Mouse (Mus musculus): ENCODE measurements at regions not wholly inside any gene's neighbourhood (a gene's known extent, or its start where the extent isn't known, plus 50 kb on each side); places are given as distances from the start of the nearest gene placed in this dataset.
"Not testable (repeated sequence)": the region's sequence is repeated elsewhere in the genome, so short reads cannot be mapped to it uniquely, and the experiment has no call there.

DNA sequence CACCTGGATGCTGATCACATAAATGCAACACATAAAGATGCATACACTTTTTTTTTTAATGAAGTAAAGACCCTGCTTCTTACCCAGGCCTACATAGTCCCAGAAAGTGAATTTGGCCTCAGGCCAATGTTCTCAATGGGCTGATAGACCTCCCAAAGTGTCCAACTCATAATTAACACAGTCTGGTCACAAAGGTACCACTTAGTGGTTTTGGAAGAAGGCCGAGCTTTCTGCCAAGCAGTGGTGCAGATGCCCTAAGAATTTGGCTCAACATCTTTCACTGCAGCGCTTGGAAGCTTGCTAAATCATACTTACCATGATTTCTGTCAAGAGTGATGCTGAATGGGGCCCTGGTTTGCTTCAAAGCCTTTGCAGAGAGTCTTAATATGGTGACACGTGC is 706.4 kb upstream of the Rag2 start:
- no peak for DNase-seq (ENCODE audit: low read depth, low spot score)

DNA sequence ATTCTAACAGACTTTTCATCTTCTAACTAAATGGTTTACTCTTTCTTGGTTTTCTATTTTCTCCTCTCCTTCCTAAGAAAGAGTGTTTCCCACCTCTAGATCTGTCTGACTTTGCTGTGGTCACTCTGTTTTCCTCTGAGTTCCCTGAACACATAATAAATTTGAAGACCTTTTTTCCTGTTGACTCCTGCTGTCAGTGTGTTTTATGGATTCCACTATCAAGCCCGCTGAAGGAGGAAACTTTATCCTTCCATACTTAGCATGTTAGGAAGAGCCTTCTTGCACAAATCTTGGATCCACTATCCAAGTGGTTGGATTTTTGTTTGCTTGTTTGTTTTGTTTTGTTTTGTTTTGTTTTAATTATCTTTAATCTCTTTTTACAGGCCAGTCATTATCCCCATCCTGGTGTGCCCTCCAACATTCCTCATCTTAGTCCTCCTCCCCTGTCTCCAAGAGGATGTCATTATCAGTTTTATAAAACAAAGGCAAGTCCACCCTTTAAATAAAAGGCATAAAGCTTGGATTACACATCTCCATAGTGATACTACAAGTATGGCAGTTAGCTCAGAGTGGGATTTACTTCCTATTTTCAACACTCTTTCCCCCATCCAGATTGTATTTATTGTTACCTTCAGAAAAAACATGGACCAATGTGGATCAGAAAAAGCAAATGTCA is 704.8 kb upstream of the Rag2 start:
- DNase-seq (ENCODE audit: low read depth, low spot score), result no peak

DNA sequence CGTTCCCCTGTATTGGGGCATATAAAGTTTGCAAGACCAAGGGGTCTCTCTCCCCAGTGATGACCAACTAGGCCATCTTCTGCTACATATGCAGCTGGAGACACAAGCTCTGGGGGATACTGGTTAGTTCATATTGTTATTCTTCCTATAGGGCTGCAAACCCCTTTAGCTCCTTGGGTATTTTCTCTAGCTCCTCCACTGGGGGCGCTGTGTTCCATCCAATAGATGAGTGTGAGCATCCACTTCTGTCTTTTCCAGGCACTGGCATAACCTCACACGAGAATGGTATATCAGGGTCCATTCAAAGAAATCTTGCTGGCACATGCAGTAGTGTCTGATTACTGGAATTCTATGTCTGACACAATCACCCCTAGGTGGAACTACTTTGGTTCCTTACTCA is 675.9 kb upstream of the Rag2 start:
- DNase-seq (ENCODE audit: low read depth, low spot score), result not testable (repeated sequence)

DNA sequence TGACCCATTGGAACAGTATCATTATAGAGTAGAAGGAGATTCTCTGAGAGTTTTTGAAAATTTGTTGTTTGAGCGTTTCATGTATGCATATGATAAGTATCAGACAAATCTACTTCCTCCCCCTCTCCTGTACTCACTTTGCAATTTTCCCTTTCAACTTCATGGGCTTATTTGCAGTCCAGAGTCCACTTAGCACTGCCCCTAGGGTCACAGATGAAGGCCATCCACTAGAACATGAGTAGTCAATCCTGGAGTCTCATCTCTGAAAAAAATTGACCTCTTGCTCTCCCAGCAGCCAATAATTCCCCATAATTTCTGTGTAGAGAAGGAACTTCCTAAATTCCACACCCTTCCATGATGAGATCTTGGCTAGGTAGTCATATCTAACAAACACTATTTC is 665.1 kb upstream of the Rag2 start:
- no peak for DNase-seq (ENCODE audit: low read depth, low spot score)

DNA sequence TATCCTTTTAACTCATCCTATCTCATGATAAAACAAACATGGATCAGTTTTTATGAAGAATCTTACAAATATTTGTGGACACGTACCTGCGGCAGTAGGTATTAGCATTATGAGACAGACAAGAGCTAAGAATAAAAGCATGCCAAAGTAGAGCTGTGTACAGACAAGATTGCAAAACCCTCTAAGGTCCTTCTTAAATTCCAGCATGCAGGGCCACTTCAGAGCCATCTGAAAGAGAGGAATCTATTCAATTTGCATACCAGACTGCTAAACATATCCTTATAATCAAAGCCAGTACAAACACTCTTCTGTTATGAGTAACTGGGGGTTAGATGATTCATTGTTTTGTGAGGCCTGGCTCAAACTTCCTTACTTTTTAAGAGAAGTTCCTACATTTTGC is 659.9 kb upstream of the Rag2 start:
- no peak for DNase-seq (ENCODE audit: low read depth, low spot score)

DNA sequence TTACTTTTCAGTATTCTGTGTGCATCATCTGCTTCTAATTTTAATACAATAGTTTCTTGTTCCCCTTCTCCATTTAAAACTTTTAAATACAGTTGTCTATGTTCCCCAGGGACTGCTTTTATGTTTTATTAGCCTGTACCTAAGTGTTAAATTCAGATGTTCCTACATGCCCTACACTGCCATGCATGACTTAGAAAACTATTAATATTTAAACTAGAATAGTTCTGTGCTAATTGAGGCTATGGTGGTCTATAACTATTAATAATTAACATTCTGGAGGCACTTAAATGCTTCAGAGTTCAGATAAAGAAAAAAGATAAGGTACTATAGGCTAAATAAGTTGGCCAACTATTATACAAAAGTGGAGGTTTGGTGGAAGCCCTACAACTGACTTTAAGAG is 647.3 kb upstream of the Rag2 start:
- DNase-seq (ENCODE audit: low read depth, low spot score), result no peak

DNA sequence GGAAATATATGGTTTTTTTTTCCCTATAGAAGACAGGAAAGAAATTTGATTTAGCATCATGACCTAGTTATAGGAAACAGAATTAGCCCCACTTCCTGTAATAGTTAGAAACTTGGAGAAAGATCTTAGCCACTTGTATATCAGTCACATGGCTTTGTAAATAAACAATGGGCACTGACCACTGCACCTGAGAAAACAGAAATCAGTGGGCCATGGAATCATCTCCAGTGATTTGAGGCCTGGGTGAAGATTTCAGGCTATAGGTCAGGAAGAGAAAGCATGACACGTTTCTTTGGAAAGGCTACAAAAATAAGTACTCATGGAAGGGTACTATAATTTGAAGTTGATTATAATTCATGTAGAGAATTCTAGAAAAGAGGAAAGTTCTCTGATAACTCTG is 642.2 kb upstream of the Rag2 start:
- no peak for DNase-seq (ENCODE audit: low read depth, low spot score)

DNA sequence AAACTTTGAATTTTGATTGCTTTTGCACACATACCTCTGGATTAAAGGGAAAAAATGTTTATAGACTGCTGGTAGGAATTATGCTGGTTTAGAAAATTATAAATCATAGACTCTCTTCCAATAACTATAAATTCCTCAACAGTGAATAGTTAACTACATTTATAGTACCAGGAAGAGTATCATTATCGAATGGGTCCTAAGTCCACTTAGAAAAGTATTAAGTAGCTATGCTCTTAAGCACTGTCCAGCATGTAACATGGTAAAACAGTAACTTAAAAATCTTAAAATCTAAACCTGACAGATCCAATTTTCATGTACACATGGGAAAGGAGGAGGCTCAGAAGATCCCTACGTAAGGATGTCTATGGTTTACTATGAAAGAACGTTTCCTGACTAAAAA is 609.2 kb upstream of the Rag2 start:
- no peak for DNase-seq (ENCODE audit: low read depth, low spot score)

DNA sequence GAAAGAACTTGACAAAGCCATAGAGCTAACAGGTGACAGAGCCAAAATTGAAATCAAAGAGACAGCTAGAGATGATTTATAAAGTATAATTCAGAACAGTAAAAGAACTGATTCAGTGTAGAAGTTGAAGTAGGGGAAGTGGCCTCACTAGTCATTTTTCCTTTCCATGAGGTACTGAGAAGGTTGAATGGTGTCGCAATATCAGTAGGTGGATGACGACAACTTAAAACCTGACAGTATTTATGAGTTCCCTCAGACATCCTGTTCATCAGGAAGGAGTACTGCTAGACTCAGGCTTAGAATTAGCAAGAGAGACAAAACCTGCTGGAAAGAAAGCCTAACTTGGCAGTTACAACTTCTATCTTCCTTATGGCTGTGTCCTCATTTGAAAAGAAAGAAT is 605.1 kb upstream of the Rag2 start:
- DNase-seq (ENCODE audit: low read depth, low spot score), result no peak

DNA sequence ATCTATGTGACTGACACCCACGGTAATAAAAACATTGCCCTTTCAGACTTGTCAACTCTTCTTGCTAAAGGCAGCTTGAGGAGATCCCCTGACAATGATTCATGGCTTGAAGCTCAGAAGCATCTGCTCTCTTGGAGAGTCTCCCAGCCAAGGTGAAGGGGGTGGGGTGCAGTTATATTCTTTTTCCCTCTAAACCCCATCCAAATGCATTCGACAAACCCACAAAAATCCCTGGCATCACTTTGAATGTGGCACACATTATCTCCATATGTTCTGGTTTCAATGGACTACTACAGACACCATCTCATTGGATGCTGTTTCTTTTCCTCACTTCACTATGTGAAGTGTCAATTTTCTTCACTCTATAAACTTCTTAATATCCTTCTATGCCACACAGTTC is 603.0 kb upstream of the Rag2 start:
- peak; percentile 22 for DNase-seq (ENCODE audit: low read depth, low spot score)

DNA sequence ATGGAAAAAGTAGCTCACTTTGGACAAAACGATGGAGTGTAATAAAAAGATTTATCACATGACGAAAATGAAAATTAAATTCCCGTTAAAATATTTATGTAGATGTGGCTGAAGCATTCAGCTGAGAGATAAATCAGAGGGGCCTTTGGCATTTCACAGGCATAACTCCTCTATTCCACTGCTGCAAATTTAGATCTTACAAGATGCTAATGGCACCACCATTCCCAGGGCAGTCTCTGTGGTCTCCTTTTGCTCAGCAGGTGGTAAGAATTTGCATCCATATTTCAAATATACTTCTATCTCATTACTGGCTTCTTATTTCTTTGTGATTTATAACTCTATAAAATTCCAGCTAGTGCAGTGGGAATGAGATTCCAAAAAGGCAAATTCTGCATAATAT is 581.5 kb upstream of the Rag2 start:
- DNase-seq (ENCODE audit: low read depth, low spot score), result no peak

DNA sequence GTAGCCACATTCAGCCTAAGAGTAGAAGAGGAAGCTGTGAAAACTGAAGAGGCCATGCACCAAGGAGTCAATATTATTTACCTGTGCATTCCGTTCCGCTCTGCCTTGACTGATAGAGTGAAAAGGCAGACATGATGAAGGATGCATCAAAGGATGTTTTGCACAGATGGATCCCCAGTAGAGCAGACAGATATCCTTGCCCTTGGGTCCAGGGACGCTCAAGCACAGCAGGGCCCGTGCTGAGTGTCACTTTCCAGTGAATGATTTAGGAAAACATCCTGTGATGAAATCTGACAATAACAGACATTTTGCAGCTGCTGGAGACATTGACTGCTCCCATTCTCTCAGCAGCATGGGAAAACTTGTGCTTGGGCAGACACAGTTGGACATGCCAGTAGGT is 561.6 kb upstream of the Rag2 start:
- no peak for DNase-seq (ENCODE audit: low read depth, low spot score)

DNA sequence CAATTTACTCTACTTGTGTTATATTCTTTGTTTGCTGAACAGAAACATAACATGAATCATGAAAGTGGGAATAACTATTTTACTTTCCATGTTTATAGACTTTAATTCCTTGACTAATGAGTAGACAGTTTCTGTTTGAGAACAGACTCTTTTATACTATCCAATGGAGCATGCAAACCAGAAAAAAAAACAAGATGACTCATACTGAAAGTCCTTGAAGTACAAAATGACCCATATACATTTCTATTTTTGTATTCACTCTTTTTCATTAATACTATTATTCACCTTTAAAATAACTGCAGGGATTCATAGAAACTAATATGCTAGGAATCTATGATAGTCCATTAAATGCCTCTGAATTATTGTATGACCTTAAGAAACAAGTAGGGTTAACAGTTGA is 549.5 kb upstream of the Rag2 start:
- no peak for DNase-seq (ENCODE audit: low read depth, low spot score)

DNA sequence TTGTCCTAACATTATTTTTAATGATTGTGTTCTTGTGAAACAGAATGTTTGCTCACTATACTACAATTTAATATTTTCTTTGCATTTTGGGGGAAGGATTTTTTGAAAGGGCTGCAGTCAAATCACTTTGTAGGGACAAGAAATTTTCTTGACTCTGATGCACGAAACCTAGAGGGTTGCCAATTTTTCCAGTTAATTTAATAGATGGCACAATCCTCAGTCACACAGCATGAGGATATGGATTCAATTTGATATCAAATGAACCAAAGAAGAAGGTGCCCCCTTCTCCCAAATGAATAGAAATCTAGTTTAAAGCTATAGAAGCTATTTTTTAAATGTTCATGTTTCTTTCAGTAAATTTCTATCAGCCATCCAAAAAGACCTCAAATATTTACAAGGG is 544.3 kb upstream of the Rag2 start:
- DNase-seq (ENCODE audit: low read depth, low spot score), result no peak

DNA sequence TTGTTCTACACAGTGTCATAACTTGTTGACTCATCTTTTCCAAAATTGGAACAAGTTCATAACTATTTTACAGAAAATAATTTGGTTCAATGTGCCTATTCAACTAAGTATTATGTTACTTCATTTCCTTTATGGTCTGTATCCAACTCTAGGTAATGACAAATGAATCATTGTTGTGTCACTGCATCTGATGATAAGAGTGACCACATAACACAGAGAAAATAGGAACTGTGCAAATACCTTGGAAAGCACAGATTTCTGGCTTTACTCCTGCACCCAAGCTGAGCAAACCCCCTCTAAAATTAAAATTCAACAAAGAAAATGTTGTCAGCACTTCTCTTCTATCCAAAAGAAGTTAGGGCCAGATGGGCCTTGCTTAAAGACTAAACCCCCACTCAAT is 540.7 kb upstream of the Rag2 start:
- no peak for DNase-seq (ENCODE audit: low read depth, low spot score)

DNA sequence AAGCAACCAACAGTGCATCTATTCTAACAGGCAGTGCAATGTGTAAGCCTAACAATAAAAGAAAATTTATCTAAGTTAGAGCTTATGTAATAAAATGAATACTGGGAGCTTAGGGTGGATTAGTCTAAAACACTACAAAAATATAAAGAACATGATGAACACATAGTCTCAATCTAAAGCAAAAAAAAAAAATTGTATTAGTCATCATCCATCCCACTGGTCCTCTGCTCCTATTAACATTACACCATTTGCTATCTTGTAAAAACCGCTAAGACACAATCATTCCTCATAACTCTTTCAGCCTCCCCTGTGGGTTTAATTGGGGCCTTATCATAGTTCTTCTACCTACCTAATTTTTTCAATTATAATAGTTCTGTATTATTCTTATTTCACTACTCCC is 539.9 kb upstream of the Rag2 start:
- DNase-seq (ENCODE audit: low read depth, low spot score), result no peak

DNA sequence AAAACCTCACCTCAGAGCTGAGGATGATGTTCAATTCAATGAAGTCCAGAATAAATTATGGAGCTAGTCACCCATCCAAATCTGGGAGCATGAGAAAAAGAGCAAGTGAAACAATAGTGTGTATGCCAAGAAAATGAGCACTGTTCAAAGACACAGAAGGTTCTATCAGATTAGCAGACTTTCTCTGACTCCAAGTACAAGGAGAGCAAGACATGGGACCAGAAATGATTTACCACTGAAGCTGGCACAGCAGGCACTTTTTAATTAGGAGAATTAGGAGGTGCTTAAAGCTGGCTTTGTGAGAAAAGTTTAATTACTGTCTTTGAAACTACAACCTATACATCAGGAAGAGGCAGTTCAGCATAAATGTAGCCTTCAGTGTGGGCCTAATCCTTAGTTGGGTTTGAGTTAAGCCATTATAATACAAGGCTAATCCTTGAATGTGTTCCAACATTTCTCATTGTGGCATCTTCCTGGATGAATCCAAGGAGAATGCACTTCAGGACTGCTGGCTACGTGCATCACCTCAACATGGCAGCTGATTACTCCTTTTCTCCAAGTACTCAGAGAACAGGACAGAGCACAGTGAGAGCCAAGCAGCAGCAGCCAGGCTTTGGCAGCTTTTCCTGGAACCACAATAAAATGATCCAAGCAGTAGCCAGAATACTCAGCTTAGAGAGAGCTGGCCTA is 517.2 kb upstream of the Rag2 start:
- no peak for DNase-seq (ENCODE audit: low read depth, low spot score)

DNA sequence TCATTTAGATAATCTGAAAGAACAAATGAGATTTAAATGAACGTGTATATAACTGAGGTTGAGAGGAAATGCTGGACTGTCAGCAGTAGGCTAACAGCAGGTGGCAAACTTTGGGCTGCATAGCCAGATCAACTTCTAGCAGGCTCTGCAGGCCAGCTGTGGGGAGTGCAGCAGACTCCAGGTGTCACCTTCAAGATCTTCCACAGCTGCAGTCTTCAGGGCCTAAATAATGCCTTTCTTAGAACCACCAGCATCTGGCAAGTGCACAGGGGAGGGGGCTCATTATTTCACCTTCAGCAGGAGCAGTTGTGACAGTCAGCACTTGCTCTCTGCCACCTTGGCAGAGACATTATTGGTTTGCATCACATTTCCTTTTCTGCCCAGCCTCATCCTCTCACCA is 487.7 kb upstream of the Rag2 start:
- DNase-seq (ENCODE audit: low read depth, low spot score), result no peak

DNA sequence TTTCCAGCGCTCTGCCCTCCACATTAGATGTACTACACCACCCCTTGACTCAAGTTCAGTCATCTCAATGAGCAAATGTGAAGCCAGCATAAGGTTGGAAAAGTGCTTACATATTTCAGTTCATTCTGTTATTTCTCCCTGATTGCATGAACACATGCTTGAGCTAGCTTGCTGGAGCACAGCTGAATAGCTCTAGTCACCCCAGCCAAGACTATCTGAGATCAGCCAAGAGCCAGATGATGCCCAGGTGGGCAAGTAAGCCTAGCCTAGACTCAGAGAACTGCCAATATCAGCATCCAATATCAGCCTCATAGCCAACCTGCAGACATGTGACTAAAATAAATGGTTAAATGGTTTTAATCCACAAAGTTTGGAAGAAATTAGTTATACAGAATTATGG is 484.6 kb upstream of the Rag2 start:
- no peak for DNase-seq (ENCODE audit: low read depth, low spot score)

DNA sequence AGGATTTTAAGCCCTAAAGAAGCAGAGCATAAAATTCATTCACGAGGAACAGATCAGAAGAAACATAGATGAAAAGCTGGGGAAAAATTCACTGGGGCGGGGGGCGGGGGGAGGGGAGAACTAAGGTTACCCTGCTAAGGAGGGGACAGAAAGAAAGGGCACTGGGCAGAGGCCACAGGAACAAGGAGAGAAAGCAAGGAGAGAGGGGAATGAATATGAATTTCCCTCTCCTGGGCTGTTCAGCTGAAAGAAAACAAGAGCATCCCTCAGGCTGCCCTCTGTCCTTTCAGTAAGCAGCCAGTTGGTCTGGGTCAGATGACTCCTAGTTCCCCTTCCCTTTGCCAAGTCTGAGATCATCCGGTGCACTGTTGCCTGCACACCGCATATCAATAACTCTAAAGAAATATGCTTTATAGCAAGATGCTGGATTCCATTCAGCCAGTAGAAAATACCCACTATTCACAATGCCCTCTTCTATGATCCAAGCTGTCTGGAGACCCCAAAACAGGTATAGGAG is 467.7 kb upstream of the Rag2 start:
- no peak for DNase-seq (ENCODE audit: low read depth, low spot score)

DNA sequence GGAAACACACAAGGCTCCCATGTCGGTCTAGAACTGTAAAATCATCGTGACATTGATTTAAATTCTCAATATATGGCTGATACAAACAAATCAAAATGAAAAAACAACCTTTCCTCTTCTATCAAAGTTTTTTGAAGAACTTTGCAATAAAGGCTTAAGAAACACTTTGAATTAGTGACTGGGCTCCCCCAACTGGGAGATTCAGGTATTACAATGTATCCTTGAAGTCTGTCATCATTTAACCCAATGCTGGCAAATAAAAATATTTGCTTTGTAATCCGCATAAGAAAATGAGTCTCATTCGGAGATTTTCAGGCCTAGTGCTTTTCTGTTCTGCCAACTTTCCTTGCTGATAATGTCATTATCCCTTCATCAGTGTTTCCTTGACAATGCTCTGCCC is 465.2 kb upstream of the Rag2 start:
- DNase-seq (ENCODE audit: low read depth, low spot score), result no peak

DNA sequence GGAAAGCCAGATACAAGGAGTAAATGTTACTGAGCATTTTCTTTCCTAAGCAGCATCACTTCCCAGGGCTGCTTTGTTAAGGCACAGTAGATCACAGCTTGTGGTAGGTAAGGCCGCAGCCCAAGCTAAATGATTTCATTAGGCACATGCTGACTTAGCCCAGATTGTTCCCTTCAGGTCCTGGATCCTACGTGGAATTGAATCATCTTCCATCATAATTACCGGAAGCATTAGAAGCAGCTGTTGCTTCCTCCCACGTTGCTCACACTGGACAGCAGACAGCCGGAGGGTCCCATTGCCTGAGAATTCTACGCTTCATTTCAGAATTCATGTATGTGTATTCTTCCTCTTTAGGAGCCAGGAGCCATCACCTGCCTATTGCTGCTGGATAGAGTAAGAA is 458.6 kb upstream of the Rag2 start:
- no peak for DNase-seq (ENCODE audit: low read depth, low spot score)

DNA sequence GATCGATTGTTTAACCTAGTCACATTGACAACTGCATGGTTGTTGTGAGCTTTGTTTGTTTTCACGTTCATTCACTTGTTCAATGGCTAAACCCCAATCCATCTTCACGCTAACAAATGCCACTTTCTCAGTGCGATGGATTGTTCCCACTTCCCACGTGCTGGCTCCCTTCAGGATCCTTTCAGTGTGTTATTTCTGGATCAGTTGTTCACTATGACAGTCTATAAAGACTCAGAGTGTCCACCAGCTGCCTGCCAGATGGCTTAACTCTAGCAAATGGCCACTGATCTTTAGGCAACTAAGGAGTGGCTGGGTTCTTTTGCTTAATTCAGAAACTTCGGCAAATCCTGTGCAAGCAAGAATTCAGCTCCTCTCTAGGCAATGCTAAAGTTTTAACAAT is 451.7 kb upstream of the Rag2 start:
- peak; percentile 28 for DNase-seq (ENCODE audit: low read depth, low spot score)

DNA sequence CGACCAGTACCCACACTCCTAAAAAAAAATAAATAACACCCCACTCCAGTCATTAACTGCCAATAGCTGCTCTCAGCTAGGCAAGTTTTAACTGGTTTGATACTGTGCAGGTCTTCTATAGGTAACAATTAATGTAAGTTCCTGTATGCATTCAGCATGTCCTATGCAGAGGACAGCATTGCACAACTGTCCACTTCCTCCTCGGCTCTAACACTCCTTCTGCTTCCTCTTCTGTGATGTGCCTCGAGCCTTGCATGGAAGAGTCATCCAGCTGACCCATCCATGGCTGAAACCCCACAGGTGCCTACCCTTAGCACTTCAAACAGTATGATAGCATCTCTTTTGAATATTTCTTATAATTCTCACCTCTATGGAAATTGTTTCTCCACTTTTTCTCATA is 449.4 kb upstream of the Rag2 start:
- DNase-seq (ENCODE audit: low read depth, low spot score), result no peak
